Mouse (Mus musculus) layer of hippocampus, adult 9-10 months (tissue): ENCODE data around the gene Ppfibp2.

ENCODE experiments used
- DNase-seq: peaks from one replicate; pipeline ENCODE4 v3.0.0; 2022; ENCODE audit warnings: low spot score

Gene Ppfibp2

GRCm38 (mm10) chr7:107702461-107703380 lies 107.7 kb downstream of the Ppfibp2 start:
- no peak for DNase-seq

GRCm38 (mm10) chr7:107705941-107706340 lies 110.9 kb downstream of the Ppfibp2 start:
- DNase-seq = no peak

DNA sequence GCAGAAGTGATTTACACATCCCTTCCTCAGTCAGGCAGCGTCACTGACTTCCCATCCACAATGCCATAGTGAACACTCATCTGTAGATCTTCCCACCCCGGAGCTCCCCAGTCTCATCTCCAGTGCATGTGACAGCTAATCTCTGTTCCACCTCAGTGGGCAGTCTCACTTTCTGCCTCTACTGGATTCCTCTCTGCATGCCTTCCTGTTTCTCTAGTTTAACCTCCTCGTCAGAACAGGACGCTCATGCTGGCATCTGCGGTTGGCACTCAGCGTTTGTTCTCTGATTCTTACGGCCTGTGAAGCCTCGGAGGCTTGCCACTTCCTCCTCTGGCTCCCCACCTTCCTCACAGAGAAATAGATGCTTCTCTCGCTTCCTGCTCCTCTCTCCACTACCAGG lies 112.6 kb downstream of the Ppfibp2 start:
- no peak for DNase-seq

- DNase-seq = peak; percentile 36
Measured at GRCm38 (mm10) chr7:107708491-107709112, 113.6 kb downstream of the Ppfibp2 start.

- DNase-seq = no peak
Measured at GRCm38 (mm10) chr7:107712743-107713142, 117.7 kb downstream of the Ppfibp2 start.

DNA sequence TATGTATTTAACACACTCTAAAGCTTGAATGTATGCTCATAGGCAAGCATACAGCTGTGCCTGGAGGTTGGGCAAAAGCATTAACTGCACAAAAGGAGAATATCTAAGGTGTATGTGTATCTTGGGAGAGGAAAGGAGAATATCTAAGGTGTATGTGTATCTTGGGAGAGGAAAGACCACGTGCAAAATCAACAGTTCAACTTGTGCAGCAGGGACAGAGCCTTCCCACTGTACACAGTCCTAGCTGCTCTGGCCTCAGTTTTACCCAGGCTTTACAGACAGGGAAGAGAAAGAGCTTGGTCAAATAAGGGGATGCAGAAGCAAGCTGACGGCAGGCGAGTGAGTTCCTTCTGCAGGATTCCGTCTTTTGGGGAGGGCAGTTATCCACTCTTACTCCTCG lies 119.1 kb downstream of the Ppfibp2 start:
- DNase-seq = no peak

DNA sequence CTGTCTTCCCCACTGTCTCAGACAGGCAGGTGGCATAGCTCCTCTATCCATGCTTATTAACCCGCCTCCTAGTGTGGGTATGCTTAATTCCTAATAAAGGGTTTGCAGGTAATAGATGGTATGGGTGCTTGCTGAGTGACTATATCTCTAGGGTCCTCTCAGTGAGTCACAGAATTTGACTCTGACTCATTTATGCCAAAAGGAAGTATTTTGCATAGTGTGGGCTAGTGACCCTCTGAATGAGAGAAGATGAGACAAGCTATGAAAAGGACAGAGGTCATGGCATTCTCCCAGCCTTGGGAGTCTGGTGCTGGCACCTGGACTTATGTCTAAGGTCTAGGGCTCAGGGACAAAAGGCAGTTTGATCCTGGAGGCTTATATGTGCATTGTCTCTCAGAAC lies 125.8 kb downstream of the Ppfibp2 start:
- no peak for DNase-seq

DNA sequence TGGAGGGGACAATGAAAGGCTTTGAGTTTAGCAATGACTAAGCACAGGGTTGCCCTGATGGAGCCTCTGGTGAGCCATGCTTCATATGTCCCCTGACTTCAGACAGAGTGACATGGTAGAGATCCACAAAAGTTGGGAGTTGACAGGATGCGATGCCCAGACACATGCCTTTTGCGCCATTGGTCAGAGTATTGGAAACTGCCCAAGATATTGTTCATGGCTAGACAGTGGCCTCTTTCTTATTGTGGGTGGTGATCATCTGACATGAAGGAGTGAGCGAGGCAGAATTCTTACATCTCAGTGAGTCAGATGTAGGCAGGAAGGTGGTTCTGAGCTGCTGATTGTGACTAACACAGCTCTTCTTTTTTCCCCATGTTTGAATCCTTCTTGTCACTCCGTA lies 127.5 kb downstream of the Ppfibp2 start:
- no peak for DNase-seq

- no peak for DNase-seq
Measured at GRCm38 (mm10) chr7:107727538-107727937, 132.5 kb downstream of the Ppfibp2 start.

GRCm38 (mm10) chr7:107730587-107730986 lies 135.6 kb downstream of the Ppfibp2 start:
- no peak for DNase-seq

DNA sequence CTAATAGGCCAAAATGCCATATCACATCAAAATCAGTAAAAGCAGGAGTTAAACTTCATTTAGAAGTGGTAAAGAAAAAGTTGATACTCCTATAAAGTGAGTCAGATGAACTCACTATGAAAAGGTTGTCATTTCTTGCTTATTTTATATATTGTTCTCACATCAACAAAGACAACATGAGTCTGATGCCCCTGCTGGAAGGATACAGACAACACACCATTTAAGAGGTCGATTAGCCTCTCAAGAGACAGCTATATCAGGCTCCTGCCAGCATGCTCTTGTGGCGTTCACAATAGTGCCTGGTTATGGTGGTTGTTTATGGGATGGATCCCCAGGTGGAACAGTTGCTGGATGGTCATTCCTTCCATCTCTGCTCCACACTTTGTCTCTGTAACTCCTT lies 138.2 kb downstream of the Ppfibp2 start:
- DNase-seq = no peak

- DNase-seq = no peak
Measured at GRCm38 (mm10) chr7:107738726-107739125, 143.7 kb downstream of the Ppfibp2 start.

DNA sequence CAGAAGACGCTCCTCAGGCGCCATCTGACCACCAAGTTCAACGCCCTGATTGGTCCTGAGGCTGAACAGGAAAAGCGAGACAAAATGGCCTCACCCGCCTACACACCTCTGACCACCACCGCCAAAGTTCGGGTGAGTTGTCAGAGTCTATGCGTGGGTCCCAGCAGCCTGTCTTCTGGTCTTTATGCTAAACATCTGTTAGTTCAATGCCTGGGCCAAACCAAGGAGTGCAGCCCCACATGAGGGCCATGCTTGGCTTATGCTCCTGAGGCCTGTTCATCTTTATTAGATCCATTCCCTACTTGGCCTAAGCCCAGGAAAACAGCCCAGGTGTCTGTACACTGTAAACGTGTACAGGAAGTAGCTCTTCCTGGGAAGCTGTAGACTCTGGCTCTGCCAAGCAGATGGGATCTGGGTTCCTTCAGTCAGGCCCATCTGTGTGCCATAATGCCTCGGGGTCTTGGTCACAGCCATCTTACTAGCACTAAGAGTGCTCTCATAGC lies 148.0 kb downstream of the Ppfibp2 start:
- DNase-seq = no peak

DNA sequence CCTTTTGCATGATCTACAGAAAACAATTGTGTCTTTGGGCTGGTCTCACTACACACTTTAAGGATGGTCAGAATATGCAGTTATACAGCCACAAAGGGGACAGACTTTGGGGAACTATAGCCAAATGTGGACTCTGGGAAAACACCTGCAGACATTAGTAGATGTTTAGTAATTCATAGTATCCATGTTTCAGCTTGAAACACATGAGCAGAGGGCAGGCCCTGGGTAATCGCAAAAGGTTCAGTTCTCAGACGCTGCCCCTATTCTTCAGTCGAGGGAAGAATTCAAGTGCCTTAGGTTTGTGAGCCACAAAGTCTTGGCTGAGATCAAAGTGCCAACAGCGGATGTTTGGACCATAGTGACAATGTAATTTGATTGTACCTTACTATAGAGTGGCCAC lies 149.4 kb downstream of the Ppfibp2 start:
- DNase-seq = no peak

DNA sequence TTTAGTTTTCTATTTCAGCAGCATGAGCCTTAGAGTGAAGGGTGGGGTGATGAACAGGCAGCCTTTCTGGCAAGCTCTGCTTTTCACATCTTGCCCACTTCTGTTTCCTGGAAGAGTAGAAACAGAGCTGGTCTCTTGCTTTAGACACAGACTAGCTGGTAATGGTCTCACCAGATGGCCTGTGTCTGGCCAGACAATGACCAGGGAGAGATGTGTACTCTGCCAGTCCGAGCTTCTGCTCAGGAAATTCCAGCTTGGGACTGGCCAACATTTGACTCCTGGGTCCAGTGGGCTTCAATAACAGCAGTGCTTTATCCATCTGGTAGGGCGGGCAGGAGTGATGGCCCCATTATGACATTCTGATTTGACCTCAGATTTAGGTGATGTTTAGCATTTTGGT lies 150.1 kb downstream of the Ppfibp2 start:
- DNase-seq = no peak

DNA sequence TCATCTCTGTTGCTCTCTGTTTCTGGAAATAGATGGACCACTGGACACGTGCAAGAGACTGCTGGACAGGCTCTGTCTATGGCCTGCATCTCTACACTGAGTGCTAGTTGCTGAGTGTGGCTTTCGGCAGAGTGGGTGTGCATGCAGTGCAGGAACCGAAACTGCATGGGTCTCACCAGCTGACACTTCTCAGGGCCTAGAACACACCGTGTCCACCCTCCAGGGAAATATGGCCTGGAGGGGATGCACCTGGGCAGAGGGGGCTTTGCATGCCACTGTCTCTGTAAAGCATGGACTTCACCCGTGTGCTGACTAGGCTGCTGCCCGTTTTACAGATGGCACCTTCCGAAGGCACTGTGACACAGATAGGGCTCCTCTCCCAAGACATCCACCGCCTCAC lies 151.0 kb downstream of the Ppfibp2 start:
- DNase-seq = no peak

DNA sequence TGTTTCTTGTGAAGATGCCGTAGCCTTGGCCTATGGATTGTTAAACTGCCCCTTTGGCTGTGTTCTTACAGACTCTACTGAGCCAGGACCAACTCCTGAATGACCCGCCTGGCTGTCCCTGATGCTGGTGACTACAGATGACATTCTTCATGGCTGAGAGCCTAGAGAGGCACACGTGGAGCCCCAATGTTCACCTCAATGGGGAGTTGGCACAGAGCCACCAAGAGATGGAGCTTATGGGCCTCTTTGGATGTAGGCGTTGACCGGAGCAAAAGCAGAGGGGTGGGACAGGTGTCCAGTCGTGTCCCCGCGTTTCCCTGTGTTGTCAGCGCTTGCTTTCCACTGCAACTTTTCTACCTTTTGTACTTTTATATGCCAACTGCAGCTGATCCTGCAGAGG lies 152.5 kb downstream of the Ppfibp2 start:
- DNase-seq = no peak

GRCm38 (mm10) chr7:107747954-107748353 lies 152.9 kb downstream of the Ppfibp2 start:
- peak; percentile 10 for DNase-seq

GRCm38 (mm10) chr7:107749270-107749669 lies 154.3 kb downstream of the Ppfibp2 start:
- peak; percentile 29 for DNase-seq

GRCm38 (mm10) chr7:107749721-107750120 lies 154.7 kb downstream of the Ppfibp2 start:
- no peak for DNase-seq

GRCm38 (mm10) chr7:107752031-107752520 lies 157.1 kb downstream of the Ppfibp2 start:
- DNase-seq = no peak

- no peak for DNase-seq
Measured at GRCm38 (mm10) chr7:107755905-107756304, 160.9 kb downstream of the Ppfibp2 start.

- no peak for DNase-seq
Measured at GRCm38 (mm10) chr7:107756748-107757147, 161.7 kb downstream of the Ppfibp2 start.
